Mouse (Mus musculus): ENCODE measurements around the gene Cnnm4. TPM values are rescaled to one million over a fixed set of nuclear protein-coding genes. Genes with fewer than 3 reads are reported as not detected.

Gene Cnnm4
- polyA plus RNA-seq, 1 experiment from 2014 or later = 11.6 TPM

DNA sequence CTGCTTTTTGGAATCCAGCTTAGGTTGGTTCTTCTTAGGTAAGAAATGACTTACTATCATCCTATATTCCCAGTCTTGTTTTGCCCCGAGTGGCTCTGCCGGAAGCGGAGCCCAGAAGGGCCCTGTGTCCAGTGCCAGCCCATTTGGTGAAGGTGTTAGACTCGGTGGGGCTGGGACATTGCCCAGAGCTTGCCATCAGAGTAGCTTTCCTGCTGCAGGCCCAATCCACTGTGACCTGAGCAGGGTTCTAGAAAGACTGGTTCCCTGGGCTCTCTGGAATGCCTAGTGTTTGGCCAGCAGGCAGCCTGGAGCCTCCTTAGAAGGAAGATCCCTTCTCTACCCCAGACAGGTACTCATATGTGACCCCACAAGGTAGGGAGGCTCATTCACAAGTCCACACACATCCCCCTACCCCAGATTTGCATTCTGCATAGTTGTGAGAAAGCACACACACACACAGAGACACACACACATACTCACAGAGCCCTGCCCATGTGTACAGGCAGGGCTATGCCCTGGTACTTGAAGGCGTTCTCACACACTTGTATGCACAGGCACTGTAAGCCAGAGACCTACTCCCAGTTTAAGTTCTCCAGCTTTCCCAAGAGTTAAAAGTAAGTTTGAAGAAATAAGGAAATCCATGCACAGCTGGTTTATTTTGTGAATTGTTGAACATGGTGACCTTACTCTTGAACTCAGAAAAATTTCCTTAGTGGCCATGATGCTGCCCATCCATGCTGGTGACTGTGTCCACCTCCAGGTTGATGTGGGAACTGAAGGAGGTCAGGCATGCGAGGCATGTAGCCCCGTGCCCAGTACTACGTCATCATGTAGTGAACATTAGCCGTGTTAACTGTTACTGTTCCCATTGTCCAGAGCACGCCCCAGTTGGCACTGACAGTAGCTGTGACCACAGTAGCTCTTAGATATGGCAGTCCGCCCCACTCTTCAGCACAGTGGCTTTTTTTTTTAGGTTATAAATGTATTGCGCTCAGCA lies 8.8 kb downstream of the Cnnm4 start:
- no peak overlapping the region for H3K4me3 ChIP-seq (ENCODE audit: low read depth, low read length)
- H3K36me3 ChIP-seq (ENCODE audit: control insufficient read depth, insufficient read depth, low read length) = no peaks in the 10 kb centered on the region
- no peak for ATAC-seq (ENCODE audit: low FRiP score)
- no peaks in the 10 kb centered on the region for H3K9me3 ChIP-seq (ENCODE audit: control insufficient read depth, low read length)
- peak; percentile 67 for DNase-seq (ENCODE audit: low spot score, missing footprints)
- no peak overlapping the region for H3K9ac ChIP-seq (ENCODE audit: low read length)
- H3K4me2 ChIP-seq = no peak overlapping the region
- no peaks in the 10 kb centered on the region for H3K27me3 ChIP-seq (ENCODE audit: control insufficient read depth, insufficient read depth, low read length)
- peaks cover 2% of the 10 kb centered on the region; the same call in 1 of the 2 replicates for H3K4me1 ChIP-seq (ENCODE audit: control insufficient read depth, insufficient read depth, low read length)
- WGBS = 88% methylated on average over 12 of the region's 12 CpGs
- no peak overlapping the region for H3K27ac ChIP-seq (ENCODE audit: low read depth, low read length)

GRCm38 (mm10) chr1:36483825-36484224 lies 12.4 kb downstream of the Cnnm4 start:
- WGBS = 76% methylated on average over 4 of the region's 4 CpGs
- ATAC-seq (ENCODE audit: low FRiP score) = no peak

DNA sequence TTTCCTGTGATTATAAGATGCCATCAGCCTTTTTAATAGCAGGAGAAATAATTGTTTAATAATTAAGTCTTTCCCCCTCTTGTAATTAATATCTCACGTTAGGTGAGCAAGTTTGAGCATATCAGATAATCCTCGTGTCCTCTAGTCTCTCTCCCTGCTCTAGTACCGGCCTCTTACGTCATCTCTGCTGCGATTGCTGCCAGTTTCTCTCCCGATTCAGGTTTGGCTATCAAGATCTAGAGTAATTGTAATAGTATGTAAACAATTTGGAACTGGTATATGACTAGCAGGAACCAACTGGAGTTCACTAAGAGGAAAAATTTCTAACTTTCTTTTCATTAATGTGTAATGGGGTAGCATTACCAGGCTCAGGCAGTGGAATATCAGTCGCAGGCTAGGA lies 13.7 kb downstream of the Cnnm4 start:
- Histone ChIP-seq H3K4me2 (no peak overlapping the region), H3K27me3 (ENCODE audit: control insufficient read depth, insufficient read depth, low read length) (no peaks in the 10 kb centered on the region), H3K27ac (ENCODE audit: low read depth, low read length) (no peak overlapping the region), H3K9ac (ENCODE audit: low read length) (no peak overlapping the region), H3K9me3 (ENCODE audit: control insufficient read depth, low read length) (no peaks in the 10 kb centered on the region), H3K4me3 (ENCODE audit: low read depth, low read length) (no peak overlapping the region), H3K36me3 (ENCODE audit: control insufficient read depth, insufficient read depth, low read length) (no peaks in the 10 kb centered on the region), H3K4me1 (ENCODE audit: control insufficient read depth, insufficient read depth, low read length) (no peaks in the 10 kb centered on the region)
- ATAC-seq (ENCODE audit: low FRiP score) (no peak), DNase-seq (ENCODE audit: low spot score, missing footprints) (peak; percentile 10)
- 89% methylated on average over 7 of the region's 7 CpGs for WGBS

More at GRCm38 (mm10) chr1:36483825-36484224, 12.4 kb downstream of the Cnnm4 start:
- Histone ChIP-seq H3K27ac (ENCODE audit: low read depth, low read length) (no peak overlapping the region), H3K9me3 (ENCODE audit: control insufficient read depth, low read length) (no peaks in the 10 kb centered on the region), H3K36me3 (ENCODE audit: control insufficient read depth, insufficient read depth, low read length) (no peaks in the 10 kb centered on the region), H3K4me3 (ENCODE audit: low read depth, low read length) (no peak overlapping the region), H3K4me1 (ENCODE audit: control insufficient read depth, insufficient read depth, low read length) (no peaks in the 10 kb centered on the region), H3K27me3 (ENCODE audit: control insufficient read depth, insufficient read depth, low read length) (no peaks in the 10 kb centered on the region), H3K4me2 (no peak overlapping the region), H3K9ac (ENCODE audit: low read length) (no peak overlapping the region)
- DNase-seq (ENCODE audit: low spot score, missing footprints) = peak; percentile 79

DNA sequence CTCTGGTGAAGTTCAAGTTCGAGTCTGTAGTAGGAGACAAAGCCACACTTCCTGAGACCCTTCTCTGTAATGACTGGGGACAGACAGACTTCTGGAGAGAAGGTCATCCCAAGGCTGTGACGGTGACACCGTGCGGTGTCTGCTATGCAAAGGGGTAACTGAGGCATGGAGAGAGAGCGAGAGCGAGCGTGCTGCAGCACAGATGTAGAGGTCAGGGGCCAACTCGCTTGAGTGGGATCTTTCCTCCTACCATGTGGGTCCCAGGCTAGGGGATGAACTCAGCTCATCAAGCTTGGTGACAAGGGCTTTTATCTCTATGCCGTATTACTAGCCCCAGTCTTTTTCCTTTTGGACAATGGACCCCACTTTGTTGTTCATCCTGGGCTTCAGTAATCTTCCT lies 15.7 kb downstream of the Cnnm4 start:
- DNase-seq (ENCODE audit: low spot score, missing footprints) (peak; percentile 79), ATAC-seq (ENCODE audit: low FRiP score) (no peak)
- Histone ChIP-seq H3K27me3 (ENCODE audit: control insufficient read depth, insufficient read depth, low read length) (no peaks in the 10 kb centered on the region), H3K4me1 (ENCODE audit: control insufficient read depth, insufficient read depth, low read length) (no peaks in the 10 kb centered on the region), H3K4me3 (ENCODE audit: low read depth, low read length) (no peak overlapping the region), H3K9me3 (ENCODE audit: control insufficient read depth, low read length) (no peaks in the 10 kb centered on the region), H3K36me3 (ENCODE audit: control insufficient read depth, insufficient read depth, low read length) (no peaks in the 10 kb centered on the region), H3K4me2 (no peak overlapping the region), H3K27ac (ENCODE audit: low read depth, low read length) (no peak overlapping the region), H3K9ac (ENCODE audit: low read length) (no peak overlapping the region)
- 56% methylated on average over 9 of the region's 9 CpGs for WGBS

- H3K27me3 ChIP-seq (ENCODE audit: control insufficient read depth, insufficient read depth, low read length) = no peaks in the 10 kb centered on the region
- no peak overlapping the region for H3K4me3 ChIP-seq (ENCODE audit: low read depth, low read length)
- no peak for ATAC-seq (ENCODE audit: low FRiP score)
- no peak overlapping the region for H3K9ac ChIP-seq (ENCODE audit: low read length)
- no peaks in the 10 kb centered on the region for H3K9me3 ChIP-seq (ENCODE audit: control insufficient read depth, low read length)
- 74% methylated on average over 6 of the region's 6 CpGs for WGBS
- no peaks in the 10 kb centered on the region for H3K36me3 ChIP-seq (ENCODE audit: control insufficient read depth, insufficient read depth, low read length)
- H3K4me1 ChIP-seq (ENCODE audit: control insufficient read depth, insufficient read depth, low read length) = no peaks in the 10 kb centered on the region; the same call in 1 of the 2 replicates
- H3K27ac ChIP-seq (ENCODE audit: low read depth, low read length) = no peak overlapping the region
- H3K4me2 ChIP-seq = no peak overlapping the region
- peak; percentile 64 for DNase-seq (ENCODE audit: low spot score, missing footprints)
These were observed 18.2 kb downstream of the Cnnm4 start for GRCm38 (mm10) chr1:36489661-36490060.

- no peaks in the 10 kb centered on the region for H3K27me3 ChIP-seq (ENCODE audit: control insufficient read depth, insufficient read depth, low read length)
- H3K36me3 ChIP-seq (ENCODE audit: control insufficient read depth, insufficient read depth, low read length) = no peaks in the 10 kb centered on the region
- ATAC-seq (ENCODE audit: low FRiP score) (peak; percentile 77; the same call in 1 of the 2 replicates), DNase-seq (ENCODE audit: low spot score, missing footprints) (peak; percentile 85)
- WGBS = 50% methylated on average over 9 of the region's 9 CpGs
- no peaks in the 10 kb centered on the region for H3K9me3 ChIP-seq (ENCODE audit: control insufficient read depth, low read length)
- no peak overlapping the region for H3K9ac ChIP-seq (ENCODE audit: low read length)
- no peak overlapping the region for H3K27ac ChIP-seq (ENCODE audit: low read depth, low read length)
- no peak overlapping the region for H3K4me2 ChIP-seq
- no peak overlapping the region for H3K4me3 ChIP-seq (ENCODE audit: low read depth, low read length)
- H3K4me1 ChIP-seq (ENCODE audit: control insufficient read depth, insufficient read depth, low read length) = no peaks in the 10 kb centered on the region; the same call in 1 of the 2 replicates
These were observed 21.2 kb downstream of the Cnnm4 start for GRCm38 (mm10) chr1:36492416-36493139.

DNA sequence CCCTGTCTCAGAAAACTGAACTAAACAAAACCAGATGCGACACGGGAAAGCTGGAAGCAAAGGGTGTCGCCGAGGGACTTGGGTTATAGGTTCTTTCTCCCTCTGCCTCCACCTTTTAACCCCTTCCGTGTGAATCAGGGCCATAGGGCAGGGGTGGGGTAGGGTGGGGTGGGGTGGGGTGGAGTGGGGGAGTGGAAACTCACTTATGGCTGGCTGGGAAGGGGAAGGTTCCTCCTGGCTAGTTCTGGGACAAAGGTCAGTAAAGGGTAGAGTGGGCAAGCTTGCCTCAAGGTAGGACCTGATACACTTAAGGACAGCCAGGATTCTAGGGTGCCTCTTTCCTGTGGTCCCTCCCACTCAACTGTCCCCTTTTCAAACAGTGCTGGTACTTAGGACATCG lies 21.9 kb downstream of the Cnnm4 start:
- 71% methylated on average over 6 of the region's 6 CpGs for WGBS
- H3K4me2 ChIP-seq = no peak overlapping the region
- H3K9me3 ChIP-seq (ENCODE audit: control insufficient read depth, low read length) = no peaks in the 10 kb centered on the region

DNA sequence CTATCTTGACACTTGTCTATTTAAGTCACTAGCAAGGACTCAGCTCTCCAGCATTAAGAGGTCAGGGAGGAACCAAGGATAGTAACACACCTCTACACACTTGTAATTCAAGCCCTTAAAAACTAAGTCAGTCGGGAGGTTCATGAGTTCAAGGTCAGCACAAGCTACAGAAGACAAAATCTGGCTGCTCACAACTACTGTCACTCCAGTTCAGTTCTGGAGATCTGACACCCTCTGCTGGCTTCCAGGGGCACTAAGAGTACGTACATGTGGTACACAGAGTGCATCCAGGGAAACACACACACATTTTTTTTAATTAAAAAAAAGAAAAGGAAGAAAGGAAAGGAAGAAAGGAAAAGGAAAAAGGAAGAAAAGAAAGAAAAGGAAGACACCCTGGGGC lies 25.3 kb downstream of the Cnnm4 start:
- Histone ChIP-seq H3K36me3 (ENCODE audit: control insufficient read depth, insufficient read depth, low read length) (no peaks in the 10 kb centered on the region), H3K9me3 (ENCODE audit: control insufficient read depth, low read length) (no peaks in the 10 kb centered on the region), H3K27ac (ENCODE audit: low read depth, low read length) (no peak overlapping the region), H3K4me1 (ENCODE audit: control insufficient read depth, insufficient read depth, low read length) (no peaks in the 10 kb centered on the region; the same call in 1 of the 2 replicates), H3K9ac (ENCODE audit: low read length) (no peak overlapping the region), H3K4me2 (no peak overlapping the region), H3K4me3 (ENCODE audit: low read depth, low read length) (no peak overlapping the region), H3K27me3 (ENCODE audit: control insufficient read depth, insufficient read depth, low read length) (no peaks in the 10 kb centered on the region)
- 54% methylated on average over 2 of the region's 2 CpGs for WGBS
- DNase-seq (ENCODE audit: low spot score, missing footprints) (peak; percentile 41), ATAC-seq (ENCODE audit: low FRiP score) (no peak)

More for the DNA sequence above, 21.9 kb downstream of the Cnnm4 start:
- ATAC-seq (ENCODE audit: low FRiP score) (no peak), DNase-seq (ENCODE audit: low spot score, missing footprints) (peak; percentile 73)
- Histone ChIP-seq H3K4me1 (ENCODE audit: control insufficient read depth, insufficient read depth, low read length) (no peaks in the 10 kb centered on the region; the same call in 1 of the 2 replicates), H3K36me3 (ENCODE audit: control insufficient read depth, insufficient read depth, low read length) (no peaks in the 10 kb centered on the region), H3K27ac (ENCODE audit: low read depth, low read length) (no peak overlapping the region), H3K9ac (ENCODE audit: low read length) (no peak overlapping the region), H3K4me3 (ENCODE audit: low read depth, low read length) (no peak overlapping the region), H3K27me3 (ENCODE audit: control insufficient read depth, insufficient read depth, low read length) (no peaks in the 10 kb centered on the region)

GRCm38 (mm10) chr1:36497312-36497711 lies 25.9 kb downstream of the Cnnm4 start:
- no peaks in the 10 kb centered on the region for H3K9me3 ChIP-seq (ENCODE audit: control insufficient read depth, low read length)
- no peaks in the 10 kb centered on the region for H3K36me3 ChIP-seq (ENCODE audit: control insufficient read depth, insufficient read depth, low read length)
- DNase-seq (ENCODE audit: low spot score, missing footprints) = peak; percentile 61
- no peaks in the 10 kb centered on the region; the same call in 1 of the 2 replicates for H3K4me1 ChIP-seq (ENCODE audit: control insufficient read depth, insufficient read depth, low read length)
- H3K27ac ChIP-seq (ENCODE audit: low read depth, low read length) = no peak overlapping the region
- no peaks in the 10 kb centered on the region for H3K27me3 ChIP-seq (ENCODE audit: control insufficient read depth, insufficient read depth, low read length)
- no peak overlapping the region for H3K4me3 ChIP-seq (ENCODE audit: low read depth, low read length)
- ATAC-seq (ENCODE audit: low FRiP score) = no peak
- no peak overlapping the region for H3K9ac ChIP-seq (ENCODE audit: low read length)
- no peak overlapping the region for H3K4me2 ChIP-seq
- WGBS = 81% methylated on average over 2 of the region's 2 CpGs

Data from midbrain, embryonic 11.5 days (tissue).